Mouse (Mus musculus) stomach, embryonic 16.5 days (tissue): ENCODE data around the gene Spaca5. TPM values are rescaled to one million over a fixed set of nuclear protein-coding genes. Genes with fewer than 3 reads are reported as not detected.

Source experiments
- polyA plus RNA-seq: library from polyadenylated mRNA; unstranded; fragments of >200 nt; fragmentation: Nextera tagmentation; extraction: Ambion mirVana; gene quantifications from 2 replicates; pipeline ENCODE4 v1.2.1, GENCODE M21; 2015

The Spaca5 gene
- polyA plus RNA-seq, 1 experiment from 2014 or later, result not detected

Other genes with a start within 250 kb of the Spaca5 start
- 18.8 and 19.3 TPM in 2 replicates for gene Timp1, start 198.2 kb upstream of the Spaca5 start, polyA plus RNA-seq
- gene Syn1, start 147.4 kb upstream of the Spaca5 start, polyA plus RNA-seq, result 0.87 and 1.1 TPM in 2 replicates
- 9.2 and 10.9 TPM in 2 replicates for gene Cfp, start 136.9 kb upstream of the Spaca5 start, polyA plus RNA-seq
- gene Elk1, start 117.8 kb upstream of the Spaca5 start, polyA plus RNA-seq, result 9.8 and 10.7 TPM in 2 replicates
- 41.0 and 44.7 TPM in 2 replicates for gene Uxt, start 106.4 kb upstream of the Spaca5 start, polyA plus RNA-seq
- 5.5 and 6.2 TPM in 2 replicates for gene Zfp182, start 6.1 kb upstream of the Spaca5 start, polyA plus RNA-seq
- gene Zfp300, start 21.1 kb downstream of the Spaca5 start, polyA plus RNA-seq, result 1.3 and 1.5 TPM in 2 replicates
- gene Ssxa1, start 47.4 kb downstream of the Spaca5 start, polyA plus RNA-seq, result not detected in 2 replicates
- gene Gm21876, start 107.2 kb downstream of the Spaca5 start, polyA plus RNA-seq, result not detected in 2 replicates